In the genomic region with DNA sequence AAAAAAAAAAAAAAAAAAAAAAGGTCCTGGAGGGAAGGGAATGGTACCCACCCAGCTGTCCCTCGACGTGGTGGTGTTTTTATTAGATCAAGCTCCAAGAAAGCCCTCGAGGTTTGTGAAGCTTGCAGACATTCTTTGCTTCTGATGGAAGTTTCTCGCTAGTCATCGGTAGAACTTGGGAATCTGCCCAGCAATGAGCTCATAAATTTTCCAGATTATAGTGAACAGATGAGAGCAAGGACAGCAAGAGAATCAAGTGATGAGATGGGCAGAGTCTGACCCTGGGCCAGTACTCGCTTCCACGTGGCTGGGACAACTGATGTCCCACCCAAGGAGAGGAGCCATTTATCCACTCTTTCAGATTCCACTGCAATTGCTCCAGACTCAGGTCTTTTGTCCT, we compare ENCODE assay signal across 11 mouse cellular contexts.
DNase-seq lines count a peak whose midpoint lies in the region; ATAC-seq and TF ChIP-seq lines count a peak whose summit lies in the region.
"Had no signal": no experiment of that assay in that cellular context is flagged by ENCODE, and none has a peak within 500 bp of the region (broad histone marks: within the 10 kb centered on the region; RNA-seq: fewer than 3 reads in every experiment).

No protein-coding gene starts in this region.

- H3K9me3 ChIP-seq in heart, embryonic 10.5 days: no peaks in the 10 kb centered on the region
- no peaks in the 10 kb centered on the region for H3K9me3 ChIP-seq in lung, embryonic 14.5 days (ENCODE audit: low read depth, low read length)
- no peaks in the 10 kb centered on the region for H3K9me3 ChIP-seq in lung, postnatal 0 days (ENCODE audit: low read length)
- H3K9me3 ChIP-seq: heart, embryonic 15.5 days; stomach, embryonic 15.5 days had no signal

- no peak overlapping the region for H3K4me2 ChIP-seq in lung, embryonic 14.5 days
- H3K4me2 ChIP-seq in lung, postnatal 0 days (replicated peaks; ENCODE audit: low read depth, low read length): no peak overlapping the region
- H3K4me2 ChIP-seq: heart, embryonic 15.5 days; stomach, embryonic 15.5 days had no signal

- no peaks in the 10 kb centered on the region for H3K27me3 ChIP-seq in heart, embryonic 10.5 days (ENCODE audit: insufficient read depth, poor library complexity, severe bottlenecking)
- H3K27me3 ChIP-seq in lung, embryonic 14.5 days (ENCODE audit: insufficient read depth, low read length): no peaks in the 10 kb centered on the region
- no peaks in the 10 kb centered on the region for H3K27me3 ChIP-seq in lung, postnatal 0 days (replicated peaks; ENCODE audit: insufficient read depth, low read length)
- H3K27me3 ChIP-seq: heart, embryonic 15.5 days; stomach, embryonic 15.5 days had no signal

- no peak for TF ChIP-seq CTCF in lung, embryonic 14.5 days (IDR thresholded peaks at IDR 0.05; ENCODE audit: low read depth)
- TF ChIP-seq CTCF in lung, postnatal 0 days (IDR thresholded peaks at IDR 0.05): no peak

- DNase-seq in heart, adult 18-20 months: peak; percentile 65 to 69
- DNase-seq in heart, embryonic 10.5 days (ENCODE audit: low spot score): no peak
- DNase-seq in lung, embryonic 14.5 days: peak; percentile 13
- DNase-seq in lung, postnatal 0 days (ENCODE audit: low spot score): no peak
- DNase-seq in adrenal gland, postnatal 14 days: peak; percentile 78
- DNase-seq in heart, postnatal 4 days: peak; percentile 62
- no peak for DNase-seq in frontal cortex, postnatal 14 days (ENCODE audit: low spot score in 2 of 2)
- DNase-seq in embryo, embryonic 9.5 days (ENCODE audit: extremely low spot score): no peak
- DNase-seq: cerebellum, adult 11-12 months had no signal

- H3K4me3 ChIP-seq in heart, embryonic 10.5 days: no peak overlapping the region
- H3K4me3 ChIP-seq in lung, embryonic 14.5 days (ENCODE audit: low read depth, low read length): no peak overlapping the region
- H3K4me3 ChIP-seq in lung, postnatal 0 days (ENCODE audit: low read depth, low read length): no peak overlapping the region
- H3K4me3 ChIP-seq: heart, embryonic 15.5 days; stomach, embryonic 15.5 days had no signal

- no peak overlapping the region for H3K9ac ChIP-seq in lung, embryonic 14.5 days
- H3K9ac ChIP-seq in lung, postnatal 0 days (replicated peaks; ENCODE audit: low read depth): no peak overlapping the region
- H3K9ac ChIP-seq: heart, embryonic 15.5 days; stomach, embryonic 15.5 days had no signal

- TF ChIP-seq EP300 in lung, postnatal 0 days (IDR thresholded peaks at IDR 0.05): no peak

- no peak overlapping the region for H3K27ac ChIP-seq in heart, embryonic 10.5 days
- H3K27ac ChIP-seq in lung, embryonic 14.5 days (ENCODE audit: low read depth): no peak overlapping the region
- no peak overlapping the region for H3K27ac ChIP-seq in lung, postnatal 0 days (ENCODE audit: low read length)
- H3K27ac ChIP-seq: heart, embryonic 15.5 days; stomach, embryonic 15.5 days had no signal

- no peak for ATAC-seq in lung, embryonic 14.5 days (ENCODE audit: insufficient read depth)
- no peak for ATAC-seq in lung, postnatal 0 days

- WGBS in heart, embryonic 10.5 days: 68% methylated on average over 7 of the region's 7 CpGs
- 56% methylated on average over 7 of the region's 7 CpGs for WGBS in lung, embryonic 14.5 days
- 59% methylated on average over 7 of the region's 7 CpGs for WGBS in lung, postnatal 0 days

- H3K36me3 ChIP-seq in heart, embryonic 10.5 days: no peaks in the 10 kb centered on the region
- H3K36me3 ChIP-seq in lung, embryonic 14.5 days (ENCODE audit: insufficient read depth): no peaks in the 10 kb centered on the region
- no peaks in the 10 kb centered on the region for H3K36me3 ChIP-seq in lung, postnatal 0 days (ENCODE audit: insufficient read depth, low read length)
- H3K36me3 ChIP-seq: heart, embryonic 15.5 days; stomach, embryonic 15.5 days had no signal

- H3K4me1 ChIP-seq in heart, embryonic 10.5 days: no peaks in the 10 kb centered on the region
- no peaks in the 10 kb centered on the region for H3K4me1 ChIP-seq in lung, embryonic 14.5 days (ENCODE audit: insufficient read depth)
- H3K4me1 ChIP-seq in lung, postnatal 0 days (ENCODE audit: insufficient read depth, low read depth, low read length): no peaks in the 10 kb centered on the region
- H3K4me1 ChIP-seq: heart, embryonic 15.5 days; stomach, embryonic 15.5 days had no signal

Comparison
In these comparisons a context has a peak if more than half of its experiments do, and no peak if none do; other contexts are left out.
1. DNase-seq: peak in heart, adult 18-20 months (2 of 2), lung, embryonic 14.5 days (single experiment), adrenal gland, postnatal 14 days (single experiment) and heart, postnatal 4 days (single experiment); none in heart, embryonic 10.5 days (single experiment), lung, postnatal 0 days (single experiment), frontal cortex, postnatal 14 days (0 of 2) and embryo, embryonic 9.5 days (single experiment).